Mouse (Mus musculus) cerebellum, adult 2 months (tissue): ENCODE results near the gene Cdca4. TPM values are rescaled to one million over a fixed set of nuclear protein-coding genes. Genes with fewer than 3 reads are reported as not detected.

ENCODE experiments used
- DNase-seq, 2 experiments: peaks; one replicate each; pipeline ENCODE4 v3.0.0; 2021
- H3K27ac ChIP-seq: fragments of 200-500 bp; 2 replicates; pipeline ENCODE4 v1.5.1; 2012; ENCODE audit warnings: low read length, control low read depth, inconsistent platforms; ENCODE audit not compliant: insufficient read depth
- H3K27me3 ChIP-seq: fragments of 200-500 bp; 2 replicates; pipeline ENCODE4 v1.6.1; 2012; ENCODE audit warnings: inconsistent platforms, mild to moderate bottlenecking, low read length, moderate library complexity; ENCODE audit not compliant: control insufficient read depth, insufficient read depth
- H3K4me1 ChIP-seq: fragments of 200-500 bp; 2 replicates; pipeline ENCODE4 v1.6.1; 2011; ENCODE audit warnings: low read length; ENCODE audit not compliant: control insufficient read depth, insufficient read depth
- H3K4me3 ChIP-seq: fragments of 200-500 bp; replicated peaks from 2 replicates; pipeline ENCODE3; 2011; ENCODE audit warnings: mild to moderate bottlenecking, low read depth, low read length, control low read depth; ENCODE audit not compliant: insufficient read depth
- CTCF ChIP-seq: fragments of 200-500 bp; IDR thresholded peaks from 2 replicates; pipeline ENCODE4 v1.5.1; 2011; ENCODE audit warnings: low read depth, mild to moderate bottlenecking, control low read depth, low read length, moderate library complexity, borderline replicate concordance; ENCODE audit not compliant: insufficient read depth
- POLR2A ChIP-seq: fragments of 200-500 bp; IDR thresholded peaks from 2 replicates; pipeline ENCODE4 v1.6.1; 2011; ENCODE audit warnings: low read length, control low read depth, borderline replicate concordance; ENCODE audit not compliant: insufficient read depth
- WGBS: fragments of 180-500 bp; shearing (Covaris S2); methylation state at CpG from one replicate; pipeline ENCODE4 v1.1.7; 2018; 5-methylcytosine and 5-hydroxymethylcytosine counted together
- polyA plus RNA-seq: library from polyadenylated mRNA; depleted of rRNA; stranded (reverse); fragments of >200 nt; gene quantifications from 2 replicates; pipeline ENCODE4 v1.2.3, GENCODE M21; 2012

Cdca4 gene
- polyA plus RNA-seq, 1 experiment, result 9.3 TPM

GRCm38 (mm10) chr12:112866467-112867080 lies 37.4 kb upstream of the Cdca4 start:
- no peaks in the 10 kb centered on the region for H3K27me3 ChIP-seq
- WGBS, result 40% methylated on average over 8 of the region's 8 CpGs
- TF ChIP-seq CTCF, result no peak
- TF ChIP-seq POLR2A, result no peak
- H3K27ac ChIP-seq, result no peak overlapping the region
- no peak overlapping the region for H3K4me3 ChIP-seq
- peak; percentile 36 to 42 for DNase-seq
- H3K4me1 ChIP-seq, result peaks cover 14% of the 10 kb centered on the region

GRCm38 (mm10) chr12:112864804-112865203 lies 35.6 kb upstream of the Cdca4 start:
- 93% methylated on average over 7 of the region's 7 CpGs for WGBS
- DNase-seq, result no peak
- peaks cover 14% of the 10 kb centered on the region for H3K4me1 ChIP-seq
- no peaks in the 10 kb centered on the region for H3K27me3 ChIP-seq
- TF ChIP-seq POLR2A (no peak), CTCF (no peak)
- no peak overlapping the region for H3K4me3 ChIP-seq
- H3K27ac ChIP-seq, result no peak overlapping the region

- no peak for DNase-seq
- Histone ChIP-seq H3K4me3 (no peak overlapping the region), H3K27ac (no peak overlapping the region), H3K4me1 (peaks cover 6% of the 10 kb centered on the region), H3K27me3 (no peaks in the 10 kb centered on the region)
- 38% methylated on average over 9 of the region's 9 CpGs for WGBS
- no peak for TF ChIP-seq POLR2A
- no peak for TF ChIP-seq CTCF
Measured at GRCm38 (mm10) chr12:112861911-112862321, 32.7 kb upstream of the Cdca4 start.

- WGBS, result 87% methylated on average over 7 of the region's 7 CpGs
- Histone ChIP-seq H3K4me3 (no peak overlapping the region), H3K4me1 (no peaks in the 10 kb centered on the region), H3K27me3 (no peaks in the 10 kb centered on the region), H3K27ac (no peak overlapping the region)
- no peak for DNase-seq
- TF ChIP-seq CTCF, result no peak
- TF ChIP-seq POLR2A, result no peak
Measured at GRCm38 (mm10) chr12:112860765-112861164, 31.5 kb upstream of the Cdca4 start.

- TF ChIP-seq POLR2A, result no peak
- no peak for TF ChIP-seq CTCF
- Histone ChIP-seq H3K27me3 (no peaks in the 10 kb centered on the region), H3K27ac (no peak overlapping the region), H3K4me1 (no peaks in the 10 kb centered on the region), H3K4me3 (no peak overlapping the region)
- WGBS, result 58% methylated on average over 8 of the region's 8 CpGs
- DNase-seq, result no peak
Measured at GRCm38 (mm10) chr12:112859930-112860329, 30.7 kb upstream of the Cdca4 start.

GRCm38 (mm10) chr12:112858581-112859336 lies 29.5 kb upstream of the Cdca4 start:
- no peak overlapping the region for H3K27ac ChIP-seq
- H3K4me3 ChIP-seq, result no peak overlapping the region
- 87% methylated on average over 9 of the region's 9 CpGs for WGBS
- no peak for DNase-seq
- no peaks in the 10 kb centered on the region for H3K4me1 ChIP-seq
- TF ChIP-seq CTCF (no peak), POLR2A (no peak)
- H3K27me3 ChIP-seq, result no peaks in the 10 kb centered on the region

GRCm38 (mm10) chr12:112857021-112857925 lies 28.1 kb upstream of the Cdca4 start:
- Histone ChIP-seq H3K27me3 (no peaks in the 10 kb centered on the region), H3K27ac (no peak overlapping the region), H3K4me1 (no peaks in the 10 kb centered on the region), H3K4me3 (no peak overlapping the region)
- DNase-seq, result no peak
- TF ChIP-seq CTCF (no peak), POLR2A (no peak)
- WGBS, result 67% methylated on average over 9 of the region's 9 CpGs
